Mouse (Mus musculus): ENCODE measurements at regions not wholly inside any gene's neighbourhood (a gene's known extent, or its start where the extent isn't known, plus 50 kb on each side); places are given as distances from the start of the nearest gene placed in this dataset.

DNA sequence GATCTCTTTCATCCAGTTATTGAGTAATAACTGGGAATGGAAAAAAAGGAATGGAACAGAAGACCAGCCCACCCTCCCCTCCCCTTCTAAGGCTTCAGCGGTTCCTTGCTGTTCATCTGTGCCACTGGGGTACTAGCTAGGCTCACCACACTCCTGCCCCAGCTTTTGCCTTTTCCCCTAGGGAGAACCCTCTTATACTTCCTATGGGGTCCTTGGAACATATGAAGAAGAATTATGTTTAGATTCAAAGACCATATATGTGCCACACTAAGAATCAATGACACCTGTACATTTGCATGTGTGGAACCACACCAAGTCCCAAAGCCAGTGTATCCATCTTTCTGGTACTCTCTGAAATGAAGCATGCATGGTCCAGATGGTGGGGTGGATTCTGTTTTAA, 324.3 kb downstream of the Tns1 start:
- TF ChIP-seq CTCF (IDR thresholded peaks at IDR 0.05; ENCODE audit: low read depth, low read length) (no peak), POLR2A (IDR thresholded peaks at IDR 0.05; ENCODE audit: extremely low read depth, insufficient read depth, low read length) (no peak)

All from liver, adult 2 months (tissue).